Mouse (Mus musculus): Measurements from ENCODE around the gene Rrp36. TPM values are rescaled to one million over a fixed set of nuclear protein-coding genes. Genes with fewer than 3 reads are reported as not detected.

Rrp36 gene
- polyA plus RNA-seq, 1 experiment from 2014 or later, result 17.4 TPM

DNA sequence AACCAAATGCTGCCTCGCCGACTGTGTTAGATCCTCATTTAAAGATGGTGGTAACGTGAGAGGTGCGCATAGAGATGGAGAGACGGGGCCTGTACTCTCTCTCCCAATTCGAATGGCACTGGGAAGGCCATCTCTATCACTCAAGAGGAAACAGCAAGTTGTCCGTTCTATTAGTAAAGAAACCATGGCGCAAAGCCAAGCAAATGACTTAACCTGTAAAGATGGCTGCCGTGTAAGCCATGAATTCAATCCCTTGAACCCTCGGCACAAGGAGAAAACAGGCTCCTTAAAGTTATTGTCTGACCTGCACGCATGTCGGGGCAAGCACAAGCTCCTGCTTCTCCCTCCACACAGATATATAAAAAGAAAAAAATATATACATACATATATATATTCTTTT, 56.4 kb downstream of the Rrp36 start:
- Histone ChIP-seq H3K36me3 (ENCODE audit: control insufficient read depth, insufficient read depth) (no peaks in the 10 kb centered on the region), H3K9me3 (replicated peaks; ENCODE audit: control insufficient read depth, low read length) (no peaks in the 10 kb centered on the region), H3K9ac (ENCODE audit: low read depth, low read length) (no peak overlapping the region), H3K27me3 (ENCODE audit: control insufficient read depth, insufficient read depth, low read depth, low read length) (no peaks in the 10 kb centered on the region), H3K4me3 (ENCODE audit: low read depth, low read length) (no peak overlapping the region), H3K27ac (ENCODE audit: low read length) (no peak overlapping the region), H3K4me1 (ENCODE audit: control insufficient read depth, low read depth, low read length) (peaks cover 12% of the 10 kb centered on the region), H3K4me2 (ENCODE audit: low read depth, low read length) (no peak overlapping the region)
- ATAC-seq (ENCODE audit: low read depth), result no peak
- WGBS (ENCODE audit: insufficient replicate concordance), result 71% methylated on average over 12 of the region's 12 CpGs

Other genes starting within 250 kb of the Rrp36 start
- gene Crip3, start 245.4 kb downstream of the Rrp36 start, polyA plus RNA-seq (2015; fragmentation: Nextera tagmentation; extraction: Ambion mirVana), result not detected in 2 replicates
- gene Slc22a7, start 235.9 kb downstream of the Rrp36 start, polyA plus RNA-seq (2015; fragmentation: Nextera tagmentation; extraction: Ambion mirVana), result 0.06 TPM in 1 of 2 replicates, not detected in the other
- not detected in 2 replicates for gene Ttbk1, start 186.7 kb downstream of the Rrp36 start, polyA plus RNA-seq (2015; fragmentation: Nextera tagmentation; extraction: Ambion mirVana)
- 12.7 and 15.6 TPM in 2 replicates for gene Dnph1, start 177.6 kb downstream of the Rrp36 start, polyA plus RNA-seq (2015; fragmentation: Nextera tagmentation; extraction: Ambion mirVana)
- 0.60 and 0.76 TPM in 2 replicates for gene Cul9, start 128.0 kb downstream of the Rrp36 start, polyA plus RNA-seq (2015; fragmentation: Nextera tagmentation; extraction: Ambion mirVana)
- 1.8 and 2.0 TPM in 2 replicates for gene Srf, start 118.2 kb downstream of the Rrp36 start, polyA plus RNA-seq (2015; fragmentation: Nextera tagmentation; extraction: Ambion mirVana)
- gene Ptk7, start 44.8 kb downstream of the Rrp36 start, polyA plus RNA-seq (2015; fragmentation: Nextera tagmentation; extraction: Ambion mirVana), result 8.4 and 9.4 TPM in 2 replicates
- gene Klc4, start 28.3 kb downstream of the Rrp36 start, polyA plus RNA-seq (2015; fragmentation: Nextera tagmentation; extraction: Ambion mirVana), result 10.0 and 12.2 TPM in 2 replicates
- 58.1 and 67.0 TPM in 2 replicates for gene Mrpl2, start 28.1 kb downstream of the Rrp36 start, polyA plus RNA-seq (2015; fragmentation: Nextera tagmentation; extraction: Ambion mirVana)
- gene Cul7, start 24.0 kb downstream of the Rrp36 start, polyA plus RNA-seq (2015; fragmentation: Nextera tagmentation; extraction: Ambion mirVana), result 10.7 and 11.6 TPM in 2 replicates
- 50.1 and 50.6 TPM in 2 replicates for gene Mea1, start 4.4 kb upstream of the Rrp36 start, polyA plus RNA-seq (2015; fragmentation: Nextera tagmentation; extraction: Ambion mirVana)
- 51.6 and 52.0 TPM in 2 replicates for gene Klhdc3, start 6.6 kb upstream of the Rrp36 start, polyA plus RNA-seq (2015; fragmentation: Nextera tagmentation; extraction: Ambion mirVana)
- gene Ppp2r5d, start 30.8 kb upstream of the Rrp36 start, polyA plus RNA-seq (2015; fragmentation: Nextera tagmentation; extraction: Ambion mirVana), result 25.5 and 28.7 TPM in 2 replicates
- 8.1 and 10.4 TPM in 2 replicates for gene Pex6, start 37.1 kb upstream of the Rrp36 start, polyA plus RNA-seq (2015; fragmentation: Nextera tagmentation; extraction: Ambion mirVana)
- gene Gnmt, start 54.8 kb upstream of the Rrp36 start, polyA plus RNA-seq (2015; fragmentation: Nextera tagmentation; extraction: Ambion mirVana), result 112 and 152 TPM in 2 replicates
- gene Cnpy3, start 77.9 kb upstream of the Rrp36 start, polyA plus RNA-seq (2015; fragmentation: Nextera tagmentation; extraction: Ambion mirVana), result 24.7 TPM in 2 replicates
- gene Ptcra, start 89.4 kb upstream of the Rrp36 start, polyA plus RNA-seq (2015; fragmentation: Nextera tagmentation; extraction: Ambion mirVana), result 0.13 and 0.16 TPM in 2 replicates
- 56.1 and 56.6 TPM in 2 replicates for gene 2310039H08Rik, start 98.3 kb upstream of the Rrp36 start, polyA plus RNA-seq (2015; fragmentation: Nextera tagmentation; extraction: Ambion mirVana)
- 68.9 and 72.2 TPM in 2 replicates for gene Rpl7l1, start 108.3 kb upstream of the Rrp36 start, polyA plus RNA-seq (2015; fragmentation: Nextera tagmentation; extraction: Ambion mirVana)
- gene Bicral, start 184.1 kb upstream of the Rrp36 start, polyA plus RNA-seq (2015; fragmentation: Nextera tagmentation; extraction: Ambion mirVana), result 2.4 and 2.5 TPM in 2 replicates
- gene Tbcc, start 216.3 kb upstream of the Rrp36 start, polyA plus RNA-seq (2015; fragmentation: Nextera tagmentation; extraction: Ambion mirVana), result 15.5 and 16.3 TPM in 2 replicates
- gene Prph2, start 236.1 kb upstream of the Rrp36 start, polyA plus RNA-seq (2015; fragmentation: Nextera tagmentation; extraction: Ambion mirVana), result not detected in 2 replicates

All from liver, embryonic 16.5 days (tissue).